Mouse (Mus musculus) liver, embryonic 14.5 days (tissue): ENCODE data around the gene Icam5. TPM values are rescaled to one million over a fixed set of nuclear protein-coding genes. Genes with fewer than 3 reads are reported as not detected.

Source experiments
- ATAC-seq: fragments of 200-750 bp; cut with Nextera tagmentation; 2 replicates; pipeline ENCODE4 v1.8.0; 2017; ENCODE audit warnings: moderate number of reproducible peaks, mild to moderate bottlenecking, moderate library complexity; ENCODE audit not compliant: insufficient read depth
- DNase-seq, 3 experiments: peaks; one replicate each; pipeline ENCODE4 v3.0.0-alpha.2; 2012 to 2013; ENCODE audit warnings: low read depth in 3 of 3, low spot score in 3 of 3
- H3K27ac ChIP-seq: fragments of 300-500 bp; sonication (generic); 2 replicates; pipeline ENCODE4 v1.5.1; 2014; ENCODE audit warnings: moderate library complexity, mild to moderate bottlenecking, control low read depth, inconsistent platforms
- H3K27me3 ChIP-seq: fragments of 300-500 bp; sonication (generic); 2 replicates; pipeline ENCODE4 v1.6.1; 2014; ENCODE audit warnings: mild to moderate bottlenecking, low read length, moderate library complexity; ENCODE audit not compliant: control insufficient read depth, insufficient read depth
- H3K36me3 ChIP-seq: fragments of 300-500 bp; sonication (generic); replicated peaks from 2 replicates; pipeline ENCODE4 v1.6.1; 2014; ENCODE audit warnings: low read depth; ENCODE audit not compliant: control insufficient read depth, insufficient read depth
- H3K4me1 ChIP-seq, 2 experiments: fragments of 200-500 bp in 1 of 2; fragments of 300-500 bp in 1 of 2; sonication (generic) in 1 of 2; replicated peaks; 2 replicates each; pipeline ENCODE4 v1.6.1; 2012 to 2014; ENCODE audit warnings: antibody characterized with exemption in 1 of 2, inconsistent platforms in 1 of 2, low read length in 1 of 2; ENCODE audit not compliant: control insufficient read depth in 2 of 2, insufficient read depth in 2 of 2
- H3K4me2 ChIP-seq: fragments of 300-500 bp; sonication (generic); 2 replicates; pipeline ENCODE4 v1.6.1; 2014; ENCODE audit warnings: low read depth, mild to moderate bottlenecking, control low read depth, moderate library complexity
- H3K4me3 ChIP-seq, 2 experiments: fragments of 200-500 bp in 1 of 2; fragments of 300-500 bp in 1 of 2; sonication (generic) in 1 of 2; 2 replicates each; pipeline ENCODE4 v1.5.1; 2012 to 2014; ENCODE audit warnings: low read depth in 2 of 2, low read length in 2 of 2, mild to moderate bottlenecking in 2 of 2, control low read depth in 1 of 2, inconsistent platforms in 1 of 2, moderate library complexity in 1 of 2; ENCODE audit not compliant: insufficient read depth in 1 of 2
- H3K9ac ChIP-seq: fragments of 300-500 bp; sonication (generic); replicated peaks from 2 replicates; pipeline ENCODE4 v1.6.1; 2014; ENCODE audit warnings: mild to moderate bottlenecking, control low read depth, moderate library complexity
- H3K9me3 ChIP-seq: fragments of 300-500 bp; sonication (generic); 2 replicates; pipeline ENCODE4 v1.6.1; 2016; ENCODE audit warnings: low read length, mixed read lengths; ENCODE audit not compliant: control insufficient read depth
- CTCF ChIP-seq: IDR thresholded peaks from 2 replicates; pipeline ENCODE4 v1.5.1; 2016; ENCODE audit warnings: antibody characterized with exemption, low read depth, control low read depth
- EP300 ChIP-seq: IDR thresholded peaks from 2 replicates; pipeline ENCODE4 v1.6.1; 2016; ENCODE audit warnings: antibody characterized with exemption, low read depth
- WGBS: fragments of 180-500 bp; shearing (Covaris S2); extraction: QIAGEN DNeasy Blood & Tissue Kit; methylation state at CpG from one replicate; pipeline ENCODE4 v1.1.7; 2014; ENCODE audit not compliant: insufficient replicate concordance; 5-methylcytosine and 5-hydroxymethylcytosine counted together
- polyA plus RNA-seq, 2 experiments: library from polyadenylated mRNA; depleted of rRNA in 1 of 2; stranded (reverse) in 1 of 2; unstranded in 1 of 2; fragments of >200 nt; fragmentation: Nextera tagmentation in 1 of 2; extraction: Ambion mirVana in 1 of 2; gene quantifications; 2 replicates each; pipeline versions ENCODE4 v1.2.1 to v1.2.3; 2012 to 2014

Gene Icam5
- polyA plus RNA-seq, 2 experiments, result 0.28 to 0.87 TPM

GRCm38 (mm10) chr9:21017177-21017575 is 14.7 kb upstream of the Icam5 start:
- no peak overlapping the region for H3K27ac ChIP-seq
- H3K4me1 ChIP-seq, result peaks cover 3 to 19% of the 10 kb centered on the region in 2 experiments; a peak in 3 of 4 replicates
- DNase-seq (no peak), ATAC-seq (no peak)
- no peaks in the 10 kb centered on the region for H3K36me3 ChIP-seq
- 18% methylated on average over 4 of the region's 4 CpGs for WGBS
- H3K9ac ChIP-seq, result no peak overlapping the region
- peak overlapping the region; percentile 8 to 53; a peak in 1 of 4 replicates for H3K4me3 ChIP-seq
- peak overlapping the region; percentile 49 for H3K4me2 ChIP-seq
- no peaks in the 10 kb centered on the region for H3K9me3 ChIP-seq
- TF ChIP-seq CTCF, result no peak
- no peak for TF ChIP-seq EP300
- H3K27me3 ChIP-seq, result peaks cover 34% of the 10 kb centered on the region

GRCm38 (mm10) chr9:21018600-21018999 is 13.3 kb upstream of the Icam5 start:
- DNase-seq, result no peak
- no peak for ATAC-seq
- 49% methylated on average over 2 of the region's 2 CpGs for WGBS
- H3K9me3 ChIP-seq, result no peaks in the 10 kb centered on the region
- H3K36me3 ChIP-seq, result no peaks in the 10 kb centered on the region
- peaks cover 34% of the 10 kb centered on the region for H3K27me3 ChIP-seq
- peaks cover 3 to 15% of the 10 kb centered on the region in 2 experiments; a peak in 3 of 4 replicates for H3K4me1 ChIP-seq
- no peak for TF ChIP-seq EP300
- no peak for TF ChIP-seq CTCF
- H3K4me2 ChIP-seq, result no peak overlapping the region
- no peak overlapping the region for H3K9ac ChIP-seq
- H3K27ac ChIP-seq, result no peak overlapping the region
- H3K4me3 ChIP-seq, result no peak overlapping the region

GRCm38 (mm10) chr9:21021363-21021762 is 10.5 kb upstream of the Icam5 start:
- 72% methylated on average over 3 of the region's 3 CpGs for WGBS
- H3K4me3 ChIP-seq, result no peak overlapping the region
- H3K36me3 ChIP-seq, result no peaks in the 10 kb centered on the region
- peaks cover 13% of the 10 kb centered on the region for H3K27me3 ChIP-seq
- H3K27ac ChIP-seq, result no peak overlapping the region
- TF ChIP-seq EP300, result no peak
- TF ChIP-seq CTCF, result no peak
- no peak overlapping the region for H3K4me2 ChIP-seq
- no peaks in the 10 kb centered on the region for H3K9me3 ChIP-seq
- peaks cover 3 to 10% of the 10 kb centered on the region in 2 experiments; a peak in 3 of 4 replicates for H3K4me1 ChIP-seq
- no peak overlapping the region for H3K9ac ChIP-seq
- DNase-seq (no peak), ATAC-seq (no peak)

- TF ChIP-seq CTCF (no peak), EP300 (no peak)
- DNase-seq (no peak), ATAC-seq (no peak)
- Histone ChIP-seq H3K27ac (no peak overlapping the region), H3K9ac (no peak overlapping the region), H3K4me1 (peaks cover 2 to 3% of the 10 kb centered on the region in 2 experiments; a peak in 2 of 4 replicates), H3K4me2 (no peak overlapping the region), H3K27me3 (peaks cover 3% of the 10 kb centered on the region), H3K9me3 (no peaks in the 10 kb centered on the region), H3K4me3 (no peak overlapping the region), H3K36me3 (no peaks in the 10 kb centered on the region)
- WGBS, result 69% methylated on average over 6 of the region's 6 CpGs
Measured at GRCm38 (mm10) chr9:21022288-21022687, 9.6 kb upstream of the Icam5 start.

- DNase-seq (no peak), ATAC-seq (no peak)
- Histone ChIP-seq H3K36me3 (no peaks in the 10 kb centered on the region), H3K9ac (no peak overlapping the region), H3K27ac (no peak overlapping the region), H3K9me3 (no peaks in the 10 kb centered on the region), H3K4me2 (no peak overlapping the region), H3K4me1 (peaks cover 3 to 5% of the 10 kb centered on the region in 2 experiments), H3K27me3 (no peaks in the 10 kb centered on the region; the same call in 1 of the 2 replicates), H3K4me3 (no peak overlapping the region)
- TF ChIP-seq EP300 (no peak), CTCF (peak; percentile 41)
- WGBS, result 68% methylated on average over 1 of the region's 1 CpGs
Measured at GRCm38 (mm10) chr9:21022726-21023125, 9.1 kb upstream of the Icam5 start.
